Mouse (Mus musculus) NIH3T3 (cell line): Measurements from ENCODE around the gene Rtn4rl2.

Experiments
- DNase-seq: peaks from one replicate; pipeline ENCODE4 v3.0.0-alpha.2; 2012; ENCODE audit warnings: low read depth

Rtn4rl2 gene

DNA sequence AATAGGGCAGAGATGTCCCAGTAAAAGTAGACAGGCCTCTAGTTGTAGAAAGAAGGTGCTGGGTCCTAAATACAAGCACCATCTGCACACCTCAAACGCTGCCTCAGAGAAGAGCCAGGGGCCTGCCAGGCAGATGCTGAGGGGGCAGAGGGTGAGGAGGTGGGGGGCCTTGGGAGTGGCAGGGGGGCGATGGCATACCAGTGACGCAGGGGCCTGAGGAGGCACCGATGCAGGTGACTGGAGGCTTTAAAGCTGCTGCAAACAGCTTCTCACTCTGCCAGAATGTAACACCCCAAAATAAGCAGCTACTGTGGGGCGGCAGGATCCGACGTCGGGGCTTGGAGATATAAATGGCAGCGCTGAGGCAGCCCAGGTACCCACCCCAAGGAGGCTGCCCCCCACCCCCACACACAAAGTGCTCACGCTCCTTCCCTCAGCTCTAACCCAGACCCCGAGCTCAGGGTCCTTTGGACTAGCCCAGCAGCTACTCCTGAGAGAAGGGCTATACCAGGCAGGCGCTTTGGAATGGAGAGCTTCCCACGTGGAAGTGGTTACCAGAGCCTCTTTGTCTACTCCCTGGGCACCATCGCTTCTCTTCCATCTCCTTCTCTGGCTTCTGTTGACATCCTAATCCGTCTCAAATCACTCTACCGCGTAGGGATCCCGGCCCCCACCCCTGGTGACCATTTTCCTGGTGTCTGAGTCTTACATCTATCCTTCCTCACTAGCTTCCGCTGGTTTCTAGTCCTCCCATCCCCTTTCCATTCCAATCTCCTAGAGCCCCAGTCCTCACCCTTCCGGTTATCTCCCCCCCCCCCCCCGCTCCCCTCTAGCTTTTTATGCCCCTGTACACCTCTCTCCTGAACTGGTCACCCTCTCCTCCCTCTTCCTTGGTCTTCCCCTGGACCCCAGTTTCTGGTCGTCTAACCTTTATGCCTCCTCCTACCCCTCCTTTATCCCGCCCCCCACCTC is 1.1 kb downstream of the Rtn4rl2 start:
- DNase-seq, result no peak

DNA sequence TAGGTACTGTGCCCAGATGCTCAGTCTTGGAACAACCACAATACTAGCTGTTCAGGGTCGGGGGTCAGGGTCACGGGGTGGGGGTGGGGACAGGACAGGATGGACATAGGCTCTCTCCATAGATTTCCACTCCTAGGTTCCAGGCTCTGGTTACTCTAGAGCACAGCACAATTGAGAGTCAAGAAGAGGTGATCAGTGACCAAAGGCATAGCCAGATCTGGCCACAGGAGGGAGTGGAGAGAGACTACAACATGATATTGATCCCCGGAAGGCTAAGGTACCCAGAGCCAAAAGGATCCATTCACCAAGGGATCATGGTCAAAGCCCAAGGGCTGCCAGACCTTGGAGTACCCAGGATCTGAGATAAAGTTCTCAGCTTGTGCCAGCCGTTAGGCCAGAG is 1.9 kb downstream of the Rtn4rl2 start:
- no peak for DNase-seq

DNA sequence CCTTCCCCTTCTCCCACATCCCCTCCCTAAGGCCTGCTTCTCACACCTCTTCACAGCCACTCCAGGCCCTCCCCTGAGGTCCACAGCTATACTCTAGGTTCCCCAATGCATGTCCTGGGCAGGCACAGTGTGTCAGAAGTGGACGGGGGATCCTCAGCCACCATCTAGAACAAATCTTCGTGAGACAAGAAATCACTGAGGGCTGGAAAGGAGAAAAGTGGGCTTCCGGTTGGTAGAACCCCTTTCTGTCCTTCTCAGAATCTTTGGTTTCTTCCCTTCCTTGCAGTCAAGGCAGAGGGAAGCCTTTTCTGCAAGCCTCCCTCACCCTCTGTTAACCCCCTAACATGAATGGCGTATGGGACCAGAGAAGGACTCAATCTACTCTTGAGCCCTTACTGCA is 2.6 kb downstream of the Rtn4rl2 start:
- no peak for DNase-seq

DNA sequence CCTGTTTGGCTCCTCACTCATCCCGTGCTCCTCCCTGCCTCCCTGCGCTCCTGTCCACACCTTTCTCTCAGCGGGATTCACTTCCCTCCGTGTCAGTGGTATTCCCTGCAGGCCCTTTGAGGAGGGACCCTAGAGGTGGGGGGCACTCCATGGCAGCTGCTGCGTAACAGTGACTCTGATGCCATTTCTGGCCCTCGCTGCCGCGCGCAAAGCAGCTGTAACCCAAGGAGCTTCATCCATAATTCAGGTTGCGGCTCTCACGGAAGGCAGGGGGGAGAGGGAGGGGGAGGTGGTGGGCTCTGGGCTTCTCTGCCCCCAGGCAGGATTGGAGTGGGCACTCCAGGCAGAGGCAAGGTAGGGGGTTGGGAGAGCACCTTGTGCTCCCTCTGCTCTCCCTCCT is 3.0 kb downstream of the Rtn4rl2 start:
- DNase-seq, result no peak

DNA sequence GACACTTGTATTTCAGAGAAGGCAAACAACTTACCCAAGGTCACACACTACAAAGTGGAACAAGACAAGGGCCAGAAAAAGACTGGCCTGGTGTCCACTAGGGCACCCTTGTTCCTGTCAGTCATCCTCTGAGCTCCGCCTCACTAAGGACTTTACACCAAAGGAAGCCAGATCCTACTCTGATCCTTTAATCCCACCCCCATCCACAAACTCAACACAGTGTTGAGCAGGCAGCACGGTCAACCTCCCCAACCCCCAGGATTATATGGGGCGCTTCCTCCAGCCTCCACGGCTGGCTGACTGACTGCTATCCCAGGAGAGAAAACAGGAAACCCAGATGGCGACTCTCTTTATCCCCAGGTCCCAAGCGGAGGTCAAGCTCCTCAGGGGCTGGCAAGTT is 3.4 kb downstream of the Rtn4rl2 start:
- DNase-seq, result no peak

DNA sequence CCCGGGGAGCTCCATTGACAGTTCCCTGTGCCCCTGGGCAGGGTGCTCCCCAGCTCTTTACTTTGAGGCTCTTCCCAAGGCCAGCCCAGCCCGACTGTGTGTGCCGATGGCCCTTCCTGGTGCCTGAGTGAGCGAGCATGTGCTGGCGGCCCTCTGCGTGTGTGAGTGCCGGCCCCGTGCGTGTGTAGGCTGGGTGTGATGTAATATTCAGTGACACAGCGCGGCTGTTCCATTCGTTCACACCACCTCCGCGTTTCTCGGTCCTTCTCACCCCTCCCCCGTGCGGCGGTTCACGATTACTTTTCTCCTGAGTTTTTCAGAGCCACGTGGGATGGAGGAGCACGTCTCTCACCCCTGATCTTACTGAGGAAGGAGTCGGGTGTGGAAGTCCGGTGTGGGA is 3.9 kb downstream of the Rtn4rl2 start:
- DNase-seq, result no peak

DNA sequence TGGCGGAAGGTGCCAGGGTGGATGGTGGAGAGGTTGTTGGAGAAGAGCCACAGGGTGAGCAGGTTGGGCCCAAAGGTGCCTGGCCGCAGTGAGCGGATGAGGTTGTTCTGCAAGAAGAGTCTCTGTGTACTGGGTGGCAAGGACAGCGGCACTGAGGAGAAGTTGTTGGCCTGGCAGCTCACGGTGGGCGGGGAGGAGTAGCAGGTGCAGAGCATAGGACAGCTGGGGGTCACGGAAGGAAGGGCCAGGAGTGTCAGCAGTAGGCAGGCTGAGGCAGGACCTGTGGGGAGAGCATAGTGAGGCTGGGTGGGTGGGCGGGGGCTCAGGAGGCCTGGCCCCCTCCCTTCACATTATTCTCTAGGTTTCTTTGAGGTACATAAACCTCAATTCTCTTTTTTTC is 5.9 kb downstream of the Rtn4rl2 start:
- no peak for DNase-seq

DNA sequence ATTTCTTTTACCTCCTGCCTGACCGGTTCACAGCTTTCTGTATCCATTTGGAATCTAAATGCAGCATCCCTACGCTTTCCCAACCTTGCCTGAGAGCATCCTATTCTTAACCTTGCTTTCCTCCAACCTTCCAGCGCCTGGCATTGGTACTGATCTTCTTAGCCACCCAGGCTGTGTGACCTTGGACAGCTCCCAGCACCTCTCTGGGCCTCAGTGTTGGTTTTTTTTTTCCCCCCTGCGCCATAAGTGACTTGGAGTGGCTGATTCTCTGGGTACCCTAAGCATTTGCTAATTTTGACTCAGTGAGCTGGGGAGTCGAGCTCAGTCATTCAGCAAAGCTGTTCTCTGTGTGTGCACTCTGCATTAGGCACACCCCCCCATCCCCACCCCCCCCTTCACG is 10.7 kb downstream of the Rtn4rl2 start:
- no peak for DNase-seq

DNA sequence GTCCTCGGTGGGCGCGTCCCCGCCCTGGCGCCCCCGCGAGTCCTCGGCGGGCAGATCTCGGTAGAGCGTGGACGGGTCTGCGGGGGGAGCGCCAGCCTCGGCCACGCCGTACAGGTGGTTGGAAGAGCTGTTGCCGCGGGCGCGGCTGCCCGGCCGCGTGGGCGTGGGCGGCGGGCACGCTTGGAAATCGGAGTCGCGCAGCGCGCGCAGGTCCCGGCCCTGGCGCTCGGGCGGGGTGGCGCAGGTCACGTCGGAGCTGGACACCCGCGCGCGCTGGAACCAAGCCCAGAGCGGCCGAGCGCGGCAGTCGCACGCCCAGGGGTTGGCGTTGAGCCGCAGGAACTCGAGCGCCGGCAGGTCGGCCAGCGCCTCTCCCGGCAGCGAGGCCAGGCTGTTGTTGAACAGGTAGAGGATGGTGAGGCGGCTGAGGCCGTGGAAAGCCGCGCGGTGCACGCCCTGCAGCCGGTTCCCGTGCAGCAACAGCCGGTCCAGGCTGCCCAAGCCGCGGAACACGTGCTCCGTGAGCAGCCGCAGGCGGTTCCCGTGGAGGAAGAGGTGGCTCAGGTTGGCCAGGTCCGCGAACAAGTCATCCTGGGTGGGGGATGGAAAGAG is 14.3 kb downstream of the Rtn4rl2 start:
- DNase-seq, result no peak

DNA sequence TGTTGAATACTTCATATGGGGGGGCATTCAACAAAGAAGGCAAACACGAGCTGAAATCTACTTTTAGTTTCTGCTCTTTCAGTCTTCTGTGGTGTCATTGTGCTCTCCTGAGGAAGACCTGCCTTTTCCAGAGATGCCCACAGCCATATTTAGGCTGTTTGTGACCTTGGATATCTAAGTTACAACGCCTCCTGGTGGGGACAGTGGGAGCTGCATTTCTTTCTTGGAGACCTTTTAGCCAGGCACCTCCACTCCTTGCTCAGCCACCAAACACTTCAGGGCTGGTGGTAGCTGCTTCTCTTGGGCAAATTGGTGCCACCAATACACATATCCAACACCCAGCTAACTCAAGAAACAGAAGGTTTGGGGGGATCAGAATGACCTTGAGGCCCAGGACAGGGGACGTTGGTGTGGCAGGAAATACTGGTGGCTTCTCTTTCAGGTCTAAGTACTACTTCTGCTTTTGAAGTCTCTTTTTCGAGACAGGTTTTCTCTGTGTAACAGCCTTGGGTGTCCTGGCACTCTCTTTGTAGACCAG is 15.8 kb downstream of the Rtn4rl2 start:
- DNase-seq, result peak; percentile 44

DNA sequence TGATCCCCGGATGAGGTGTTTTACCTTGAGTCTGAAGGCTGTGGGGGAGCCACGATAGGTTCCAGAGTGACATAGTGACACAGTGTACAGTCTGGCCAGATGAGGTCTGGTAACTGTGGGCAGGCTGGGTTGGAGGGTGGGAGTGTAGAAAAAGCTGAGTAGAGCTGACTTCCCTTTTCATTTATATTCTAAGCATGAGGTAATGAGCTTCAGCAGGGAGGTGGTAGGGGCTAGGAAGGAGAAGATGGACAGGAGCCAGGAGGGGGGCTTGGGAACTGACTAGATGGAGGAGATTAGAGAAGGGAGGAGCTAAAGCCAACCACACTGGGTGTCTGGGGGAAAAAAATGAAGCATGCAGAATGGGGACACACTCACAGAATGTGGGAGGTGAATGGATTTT is 17.5 kb downstream of the Rtn4rl2 start:
- no peak for DNase-seq

DNA sequence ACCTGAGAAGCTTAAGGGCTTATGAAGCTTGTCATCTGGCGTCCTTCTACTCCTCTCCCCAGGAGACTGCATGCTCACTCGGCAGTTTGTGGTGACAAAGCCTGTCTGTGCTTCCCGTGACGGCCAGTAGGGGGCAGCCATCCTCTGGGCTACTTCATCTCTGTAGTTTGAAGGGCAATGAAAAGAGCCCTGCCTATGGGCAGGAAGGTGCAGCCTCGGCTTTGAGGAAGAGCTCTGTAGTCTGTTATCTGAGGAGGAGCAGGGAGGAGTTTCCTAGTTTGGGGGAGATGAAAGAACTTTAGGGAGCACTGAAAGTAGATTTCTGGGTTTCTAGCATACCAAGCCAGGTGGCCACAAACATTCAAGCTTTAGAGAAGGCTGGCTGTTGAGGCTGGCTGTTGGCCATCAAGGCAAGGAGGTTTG is 18.0 kb downstream of the Rtn4rl2 start:
- peak; percentile 77 for DNase-seq

DNA sequence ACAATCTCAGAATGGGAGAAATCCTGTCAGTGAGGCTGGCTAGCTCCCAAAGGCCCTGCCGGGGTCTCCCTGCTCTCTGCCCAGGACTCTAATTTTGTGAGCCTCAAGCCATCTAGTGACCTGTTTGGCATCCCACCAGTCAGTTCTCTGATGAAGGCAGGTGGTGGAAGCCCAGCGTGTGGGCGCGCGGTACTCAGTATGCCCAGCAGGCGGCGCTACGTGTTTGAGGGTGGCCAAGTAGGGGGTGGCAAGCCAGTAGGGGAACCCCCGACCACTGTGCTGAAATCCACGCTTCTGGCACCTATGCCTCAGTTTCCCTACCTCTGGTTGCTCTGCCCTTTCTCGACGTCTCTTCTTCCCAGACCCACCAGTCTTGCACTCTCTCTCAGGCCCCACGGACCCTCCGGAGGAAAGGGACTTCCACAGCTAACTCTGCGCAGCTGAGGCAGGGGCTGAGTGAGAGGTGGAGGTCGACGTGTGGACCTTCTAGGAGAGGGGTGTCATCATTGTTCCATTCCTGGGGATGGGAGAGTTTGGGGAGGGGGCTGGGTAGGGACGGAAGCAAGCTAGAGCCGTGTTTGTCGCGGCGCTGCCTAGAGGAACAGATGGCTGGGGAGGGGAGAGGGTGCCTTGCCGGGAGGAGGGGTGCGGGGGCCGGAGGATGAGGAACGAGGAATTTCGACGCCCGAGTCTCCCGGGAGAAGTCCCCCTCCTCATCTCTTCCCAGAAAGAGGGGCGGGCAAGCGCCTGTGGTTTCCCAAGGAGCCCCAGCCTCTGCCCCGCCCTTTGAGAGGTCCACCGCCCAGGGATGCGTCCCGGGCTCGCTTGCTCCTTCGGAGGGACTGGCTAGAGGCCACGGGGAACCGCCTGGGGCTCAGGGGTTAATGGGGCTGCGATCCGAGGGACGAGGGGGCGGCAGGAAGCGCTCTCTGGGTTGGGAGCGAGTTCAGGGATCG is 20.6 kb downstream of the Rtn4rl2 start:
- peak; percentile 43 for DNase-seq

DNA sequence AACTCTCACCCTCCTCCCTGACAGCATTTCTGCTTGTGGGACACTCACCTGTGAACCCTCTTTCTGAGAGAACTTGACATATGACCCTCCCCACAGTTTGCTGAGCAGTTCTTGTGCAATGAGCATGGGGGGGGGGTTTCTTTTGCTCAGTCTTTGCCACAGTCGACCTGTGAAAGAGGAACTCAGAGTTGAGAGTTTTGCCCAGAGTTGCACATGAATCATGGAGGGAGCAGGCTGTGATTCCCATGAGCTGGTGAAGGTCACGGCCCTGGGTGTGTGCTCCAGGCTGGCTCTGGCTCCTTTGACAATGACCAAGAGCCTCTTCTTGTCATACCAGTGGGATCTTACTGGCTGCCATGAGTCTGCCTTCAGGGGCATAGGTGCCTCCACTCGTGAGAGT is 24.3 kb downstream of the Rtn4rl2 start:
- DNase-seq, result no peak

DNA sequence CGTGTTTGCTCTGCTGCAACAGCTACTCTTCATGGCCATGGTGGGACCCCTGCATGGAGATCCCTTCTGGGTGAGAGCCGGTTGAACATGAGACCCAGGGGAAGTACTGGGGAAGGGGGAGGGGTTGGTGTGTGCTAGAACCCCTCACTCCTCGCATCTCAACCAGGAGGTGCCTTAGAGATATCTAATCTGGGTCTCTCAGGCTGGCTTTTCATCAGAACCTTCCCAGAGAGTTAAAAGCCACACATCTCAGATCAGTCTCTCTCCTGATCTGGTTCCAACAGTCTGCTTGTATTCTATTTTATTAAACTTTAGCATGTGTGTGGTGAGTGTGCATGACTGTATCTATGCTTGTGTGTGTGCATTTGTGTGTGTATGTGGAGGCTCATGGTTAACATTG is 25.1 kb downstream of the Rtn4rl2 start:
- DNase-seq, result no peak

DNA sequence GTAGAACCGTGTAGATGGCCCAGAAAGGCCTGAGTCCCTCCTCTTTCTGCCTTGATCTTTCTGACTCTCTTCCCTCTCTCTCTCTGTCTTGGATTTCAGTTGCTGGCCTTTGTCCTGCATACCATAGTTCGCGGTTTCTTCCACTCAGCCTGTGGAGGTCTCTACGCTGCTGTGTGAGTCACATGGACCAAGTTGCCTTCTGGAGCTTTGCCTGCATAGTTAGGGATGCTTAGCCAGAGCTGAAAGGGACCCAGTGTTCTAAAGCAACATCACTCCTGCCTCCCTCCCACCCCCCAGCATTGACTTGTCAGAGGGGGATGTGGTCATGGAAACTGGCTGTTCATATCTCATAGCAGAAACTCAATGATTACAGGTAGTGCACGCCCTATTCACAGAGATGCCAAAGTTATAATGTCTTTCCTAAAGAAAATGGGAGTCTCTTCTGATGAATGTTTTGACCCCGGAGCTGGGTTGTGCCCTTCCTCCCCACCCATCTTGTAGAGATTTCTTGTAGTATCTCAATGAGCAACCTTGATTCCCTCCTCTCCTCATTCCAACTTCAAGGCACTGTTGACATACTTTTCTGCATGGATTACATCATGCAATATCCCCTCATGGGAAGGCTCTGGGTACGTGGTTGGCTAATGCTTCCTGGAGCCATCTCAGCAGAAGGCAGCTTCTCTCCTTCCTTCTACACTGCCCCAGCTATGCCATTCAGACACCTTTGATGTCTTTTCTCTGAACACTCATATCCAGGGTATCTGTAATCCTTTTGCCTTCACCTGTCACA is 26.3 kb downstream of the Rtn4rl2 start:
- peak; percentile 95 for DNase-seq

DNA sequence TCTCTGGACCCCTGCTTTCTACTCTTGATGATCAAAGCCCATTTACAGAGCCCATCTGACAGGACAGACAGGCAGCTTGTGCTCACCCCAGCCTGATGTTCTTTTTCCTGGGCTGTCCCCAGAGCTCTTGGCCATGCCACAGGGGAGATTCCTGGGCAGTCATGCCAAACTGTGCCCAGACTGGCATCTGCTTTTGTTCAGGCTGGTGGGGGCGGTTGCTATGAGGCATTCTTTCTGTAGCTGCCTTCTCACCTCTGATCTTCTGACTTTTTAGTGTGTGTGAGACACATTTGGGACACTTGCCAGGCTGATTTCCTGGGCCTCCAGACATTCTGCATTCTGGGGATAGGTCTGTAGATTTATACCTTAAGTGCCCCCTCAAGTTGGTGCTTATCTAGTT is 28.0 kb downstream of the Rtn4rl2 start:
- DNase-seq, result peak; percentile 53

DNA sequence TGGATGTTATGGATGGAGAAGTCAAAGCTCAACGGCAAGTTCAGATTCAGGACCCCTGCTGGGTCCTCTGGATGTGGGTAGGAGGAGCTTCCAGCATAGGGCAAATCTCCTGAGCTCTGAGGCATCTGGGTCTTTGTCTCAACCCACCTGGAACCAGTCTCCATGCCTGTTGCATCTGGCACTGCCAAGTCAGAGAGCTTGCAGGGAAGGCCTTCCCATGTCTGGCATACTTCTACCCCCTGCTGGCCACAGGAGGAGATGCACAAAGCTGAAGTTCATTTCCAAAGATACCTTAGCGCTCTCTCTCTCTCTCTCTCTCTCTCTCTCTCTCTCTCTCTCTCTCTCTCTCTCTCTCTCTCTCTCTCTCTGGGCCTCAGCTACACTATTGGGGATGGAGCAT is 30.8 kb downstream of the Rtn4rl2 start:
- peak; percentile 77 for DNase-seq

DNA sequence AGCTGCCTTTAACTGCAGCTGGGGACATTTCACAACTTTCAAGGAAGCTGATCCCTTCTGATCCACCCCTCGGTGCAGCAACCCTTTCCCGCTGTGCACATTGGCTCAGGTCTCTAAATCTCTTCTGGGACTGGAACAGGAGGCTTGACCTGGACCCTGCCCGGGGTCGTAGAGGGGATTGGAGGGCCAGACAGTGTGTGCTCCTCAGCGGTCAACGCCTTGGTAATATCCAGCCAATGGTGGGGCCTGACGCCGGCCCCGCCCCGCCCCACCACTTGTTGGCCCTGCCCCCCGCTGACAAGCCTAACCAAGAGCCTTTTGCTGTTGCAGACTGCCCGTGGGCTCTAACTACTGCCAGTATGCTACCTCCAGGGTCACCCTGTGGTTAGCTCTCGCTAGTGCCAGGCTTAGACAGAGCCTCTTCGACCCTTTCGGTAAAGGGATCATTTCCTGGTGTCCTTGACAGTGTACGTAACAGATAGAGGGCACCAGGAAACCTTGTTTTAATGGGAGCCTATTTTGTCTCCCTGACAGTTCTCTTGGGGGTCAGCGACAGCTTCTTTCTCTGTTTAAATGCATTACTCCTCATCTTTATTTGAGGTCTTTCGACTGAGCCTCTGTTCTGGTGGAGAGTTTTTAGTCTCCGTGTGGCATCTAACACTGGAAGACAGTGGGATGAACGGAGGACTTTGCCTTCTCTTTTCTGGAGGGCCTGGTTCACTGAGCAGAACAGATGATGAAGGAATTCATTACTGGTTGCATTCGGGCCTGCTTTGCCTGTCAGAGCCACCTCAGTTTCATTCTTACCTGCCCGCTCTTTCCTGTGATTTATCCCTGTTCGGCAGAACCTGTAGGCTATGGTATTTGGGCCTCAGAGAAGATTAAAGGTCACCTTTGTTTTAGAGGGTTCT is 35.1 kb downstream of the Rtn4rl2 start:
- no peak for DNase-seq
